Mouse (Mus musculus) mesoderm, embryonic 11.5 days (tissue): ENCODE data around the gene Lrrc27.

Source experiments
- DNase-seq: peaks from one replicate; pipeline ENCODE4 v3.0.0-alpha.2; 2012; ENCODE audit warnings: low read depth, low spot score

Lrrc27 gene

GRCm38 (mm10) chr7:139212754-139213745 lies at the start of gene Lrrc27, which contains the start of gene Stk32c:
TSS of gene Lrrc27 (plus strand) at chr7:139212988.
TSS of gene Stk32c (minus strand) at chr7:139213307.
- DNase-seq: peak; percentile 99

GRCm38 (mm10) chr7:139164410-139164809 lies 48.4 kb upstream of the Lrrc27 start:
- DNase-seq: no peak

GRCm38 (mm10) chr7:139169143-139169542 lies 43.6 kb upstream of the Lrrc27 start:
- DNase-seq: no peak

GRCm38 (mm10) chr7:139179299-139179698 lies 33.5 kb upstream of the Lrrc27 start:
- DNase-seq: no peak

- DNase-seq: no peak
These were observed 32.7 kb upstream of the Lrrc27 start for GRCm38 (mm10) chr7:139180058-139180457.

- DNase-seq: no peak
These were observed 28.4 kb upstream of the Lrrc27 start for GRCm38 (mm10) chr7:139184396-139184795.

GRCm38 (mm10) chr7:139184846-139185245 lies 27.9 kb upstream of the Lrrc27 start:
- no peak for DNase-seq

GRCm38 (mm10) chr7:139185971-139186370 lies 26.8 kb upstream of the Lrrc27 start:
- DNase-seq: no peak

GRCm38 (mm10) chr7:139186436-139186835 lies 26.4 kb upstream of the Lrrc27 start:
- DNase-seq: no peak

GRCm38 (mm10) chr7:139187277-139187676 lies 25.5 kb upstream of the Lrrc27 start:
- DNase-seq: no peak

- peak; percentile 85 for DNase-seq
These were observed 24.8 kb upstream of the Lrrc27 start for GRCm38 (mm10) chr7:139187771-139188633.

GRCm38 (mm10) chr7:139188634-139189207 lies 24.1 kb upstream of the Lrrc27 start:
- DNase-seq: peak; percentile 65

GRCm38 (mm10) chr7:139190616-139191015 lies 22.2 kb upstream of the Lrrc27 start:
- DNase-seq: no peak

GRCm38 (mm10) chr7:139191619-139192018 lies 21.2 kb upstream of the Lrrc27 start:
- no peak for DNase-seq

GRCm38 (mm10) chr7:139197022-139197421 lies 15.8 kb upstream of the Lrrc27 start:
- no peak for DNase-seq

- DNase-seq: peak; percentile 74
These were observed 12.7 kb upstream of the Lrrc27 start for GRCm38 (mm10) chr7:139200108-139200507.

- DNase-seq: no peak
These were observed 11.6 kb upstream of the Lrrc27 start for GRCm38 (mm10) chr7:139201209-139201608.

GRCm38 (mm10) chr7:139208023-139208772 lies 4.6 kb upstream of the Lrrc27 start:
- peak; percentile 80 for DNase-seq

- no peak for DNase-seq
These were observed 4.1 kb upstream of the Lrrc27 start for GRCm38 (mm10) chr7:139208773-139209095.

- DNase-seq: no peak
These were observed 1.0 kb upstream of the Lrrc27 start for GRCm38 (mm10) chr7:139211761-139212160.

GRCm38 (mm10) chr7:139213751-139214150 lies 963 bp downstream of the Lrrc27 start:
- no peak for DNase-seq
